Mouse (Mus musculus) stomach, postnatal 0 days (tissue): ENCODE measurements around the gene Ift27.

Experiments
- CTCF ChIP-seq: IDR thresholded peaks from 2 replicates; pipeline ENCODE4 v1.5.1; 2016; ENCODE audit warnings: antibody characterized with exemption, low read depth, mild to moderate bottlenecking, moderate library complexity
- EP300 ChIP-seq: optimal IDR thresholded peaks from 2 replicates; pipeline ENCODE3; 2016; ENCODE audit warnings: antibody characterized with exemption

- no peak for TF ChIP-seq CTCF
- no peak for TF ChIP-seq EP300
Observed at GRCm38 (mm10) chr15:78210203-78210602, 36.3 kb upstream of the Ift27 start.
